Mouse (Mus musculus) MEL (cell line): Measurements from ENCODE around the gene Ddx54.

Source experiments
- CTCF ChIP-seq, 3 experiments: IDR thresholded peaks in 2 of 3; conservative IDR thresholded peaks in 1 of 3; 2 replicates each; pipeline ENCODE4 v1.5.1; 2011 to 2012; ENCODE audit warnings: low read length in 3 of 3, low read depth in 2 of 3, mild to moderate bottlenecking in 2 of 3, improper control_type of control experiment in 1 of 3, inconsistent platforms in 1 of 3, mixed read lengths in 1 of 3, moderate library complexity in 1 of 3; ENCODE audit not compliant: control insufficient read depth in 1 of 3, insufficient read depth in 1 of 3, poor library complexity in 1 of 3, severe bottlenecking in 1 of 3
- E2F4 ChIP-seq: IDR thresholded peaks from 2 replicates; pipeline ENCODE4 v1.6.1; 2011; ENCODE audit warnings: low read depth, low read length, improper control_type of control experiment, borderline replicate concordance
- EP300 ChIP-seq, 2 experiments: IDR thresholded peaks; 2 replicates each; pipeline ENCODE4 v1.6.1; 2011; ENCODE audit warnings: improper control_type of control experiment in 2 of 2, low read length in 2 of 2, low read depth in 1 of 2, mild to moderate bottlenecking in 1 of 2
- GABPA ChIP-seq: IDR thresholded peaks from 2 replicates; pipeline ENCODE4 v1.6.1; 2012; ENCODE audit warnings: low read depth, mild to moderate bottlenecking, inconsistent platforms, low read length, improper control_type of control experiment, moderate library complexity
- MAX ChIP-seq: IDR thresholded peaks from 2 replicates; pipeline ENCODE4 v1.6.1; 2011; ENCODE audit warnings: low read length, improper control_type of control experiment
- MEF2A ChIP-seq: IDR thresholded peaks from 2 replicates; pipeline ENCODE4 v1.6.1; 2014; ENCODE audit warnings: low read depth, mild to moderate bottlenecking, inconsistent platforms, low read length, improper control_type of control experiment; ENCODE audit not compliant: poor library complexity, insufficient replicate concordance, severe bottlenecking; ENCODE audit errors: extremely low read depth
- MYC ChIP-seq: IDR thresholded peaks from 2 replicates; pipeline ENCODE4 v1.6.1; 2011; ENCODE audit warnings: low read depth, mild to moderate bottlenecking, low read length, improper control_type of control experiment, moderate library complexity
- POLR2A ChIP-seq, 2 experiments: IDR thresholded peaks; 2 replicates each; pipeline ENCODE4 v1.6.1; 2011 to 2012; ENCODE audit warnings: low read length in 2 of 2, mild to moderate bottlenecking in 2 of 2, control low read depth in 1 of 2, improper control_type of control experiment in 1 of 2, low read depth in 1 of 2, moderate library complexity in 1 of 2; ENCODE audit not compliant: control insufficient read depth in 1 of 2, insufficient read depth in 1 of 2, poor library complexity in 1 of 2
- POLR2AphosphoS2 ChIP-seq: IDR thresholded peaks from 2 replicates; pipeline ENCODE4 v1.6.1; 2011; ENCODE audit warnings: low read length, improper control_type of control experiment
- RAD21 ChIP-seq: IDR thresholded peaks from 2 replicates; pipeline ENCODE4 v1.6.1; 2011; ENCODE audit warnings: mild to moderate bottlenecking, low read depth, low read length, improper control_type of control experiment
- TCF12 ChIP-seq: IDR thresholded peaks from 2 replicates; pipeline ENCODE4 v1.6.1; 2014; ENCODE audit warnings: low read depth, mild to moderate bottlenecking, inconsistent platforms, low read length, improper control_type of control experiment, moderate library complexity
- USF1 ChIP-seq: IDR thresholded peaks from 2 replicates; pipeline ENCODE4 v1.6.1; 2014; ENCODE audit warnings: low read depth, mild to moderate bottlenecking, inconsistent platforms, low read length, improper control_type of control experiment, moderate library complexity
- ZKSCAN1 ChIP-seq: IDR thresholded peaks from 2 replicates; pipeline ENCODE4 v1.6.1; 2012; ENCODE audit warnings: low read depth, mild to moderate bottlenecking, inconsistent platforms, low read length, improper control_type of control experiment, moderate library complexity
- ZNF384 ChIP-seq: IDR thresholded peaks from 2 replicates; pipeline ENCODE4 v1.6.1; 2012; ENCODE audit warnings: low read depth, mild to moderate bottlenecking, inconsistent platforms, low read length, improper control_type of control experiment

DNA sequence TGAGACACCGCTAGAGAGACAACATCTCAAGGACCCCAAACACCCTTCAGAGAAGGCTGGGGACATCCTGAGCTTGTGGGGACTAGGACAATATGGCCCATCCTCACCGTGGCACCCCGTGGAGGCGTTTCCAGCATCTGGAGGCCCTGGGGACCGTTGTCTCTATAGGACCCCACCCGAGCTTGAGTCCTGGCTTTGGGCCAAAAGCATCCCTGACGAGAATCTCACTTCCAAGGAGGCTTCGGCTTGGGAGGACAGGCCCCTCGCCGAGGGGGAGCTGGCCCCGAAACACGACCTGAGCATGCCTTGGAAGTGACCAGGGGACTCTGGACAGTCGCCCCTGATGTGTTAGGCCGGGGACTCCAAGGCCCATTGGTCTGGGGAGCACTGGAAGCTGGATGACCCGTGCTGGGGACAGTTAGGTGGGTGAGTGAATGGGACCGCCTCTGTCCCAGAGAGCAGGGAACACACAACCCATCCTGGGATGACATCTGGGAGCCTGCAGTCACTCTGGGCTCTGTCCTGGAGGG lies 3.2 kb upstream of the Ddx54 start:
- TF ChIP-seq POLR2A (IDR thresholded peaks at IDR 0.05; ENCODE audit: control insufficient read depth in 1 of 2, insufficient read depth in 1 of 2, low read depth in 1 of 2, low read length in 2 of 2, poor library complexity in 1 of 2) (no peak), CTCF (IDR thresholded peaks at IDR 0.05 in 2 of 3, conservative IDR thresholded peaks at IDR 0.05 in 1 of 3; ENCODE audit: control insufficient read depth in 1 of 3, insufficient read depth in 1 of 3, low read depth in 2 of 3, low read length in 3 of 3, poor library complexity in 1 of 3, severe bottlenecking in 1 of 3) (no peak), RAD21 (no peak), POLR2AphosphoS2 (no peak), MAX (no peak), MEF2A (no peak), USF1 (no peak), E2F4 (no peak), TCF12 (no peak), GABPA (no peak), EP300 (IDR thresholded peaks at IDR 0.05; ENCODE audit: low read depth in 1 of 2, low read length in 2 of 2) (no peak), ZNF384 (no peak), MYC (no peak), ZKSCAN1 (no peak)
